In genomic region chr11:61578541-61578982, GRCm38 (mm10) we compare ENCODE assay signal across 7 mouse cellular contexts. TPM values are rescaled to one million over a fixed set of nuclear protein-coding genes. Genes with fewer than 3 reads are reported as not detected.
DNase-seq lines count a peak whose midpoint lies in the region; ATAC-seq and TF ChIP-seq lines count a peak whose summit lies in the region.

No protein-coding gene starts in this region.

- no peak for ATAC-seq in hindbrain, postnatal 0 days
- ATAC-seq in midbrain, embryonic 11.5 days (ENCODE audit: low FRiP score): no peak

- H3K4me1 ChIP-seq in hindbrain, postnatal 0 days (ENCODE audit: insufficient read depth, low read length): peaks cover 18% of the 10 kb centered on the region
- peaks cover 7% of the 10 kb centered on the region for H3K4me1 ChIP-seq in midbrain, embryonic 11.5 days (ENCODE audit: control insufficient read depth, insufficient read depth, low read length)

- no peaks in the 10 kb centered on the region for H3K27me3 ChIP-seq in hindbrain, postnatal 0 days (ENCODE audit: insufficient read depth, low read length)
- no peaks in the 10 kb centered on the region for H3K27me3 ChIP-seq in midbrain, embryonic 11.5 days (ENCODE audit: control insufficient read depth, insufficient read depth, low read length)

- WGBS in hindbrain, postnatal 0 days: under 1% methylated on average over 17 of the region's 17 CpGs
- WGBS in midbrain, embryonic 11.5 days: under 1% methylated on average over 17 of the region's 17 CpGs

- H3K4me3 ChIP-seq in hindbrain, postnatal 0 days (ENCODE audit: low read length): peak overlapping the region; percentile 86
- peak overlapping the region; percentile 63 for H3K4me3 ChIP-seq in midbrain, embryonic 11.5 days (ENCODE audit: low read depth, low read length)

- H3K36me3 ChIP-seq in hindbrain, postnatal 0 days (ENCODE audit: insufficient read depth, low read length): no peaks in the 10 kb centered on the region
- no peaks in the 10 kb centered on the region for H3K36me3 ChIP-seq in midbrain, embryonic 11.5 days (ENCODE audit: control insufficient read depth, insufficient read depth, low read length)

- peak overlapping the region; percentile 91 for H3K9ac ChIP-seq in hindbrain, postnatal 0 days (replicated peaks; ENCODE audit: low read length)
- H3K9ac ChIP-seq in midbrain, embryonic 11.5 days (ENCODE audit: low read length): peak overlapping the region; percentile 75

- no peaks in the 10 kb centered on the region for H3K9me3 ChIP-seq in hindbrain, postnatal 0 days (ENCODE audit: low read length)
- no peaks in the 10 kb centered on the region for H3K9me3 ChIP-seq in midbrain, embryonic 11.5 days (ENCODE audit: control insufficient read depth, low read length)

- H3K27ac ChIP-seq in hindbrain, postnatal 0 days: peak overlapping the region; percentile 80
- H3K27ac ChIP-seq in midbrain, embryonic 11.5 days (ENCODE audit: low read depth, low read length): peak overlapping the region; percentile 71; the same call in 1 of the 2 replicates

- peak overlapping the region; percentile 73 for H3K4me2 ChIP-seq in hindbrain, postnatal 0 days (ENCODE audit: low read depth, low read length)
- H3K4me2 ChIP-seq in midbrain, embryonic 11.5 days: peak overlapping the region; percentile 79

- peak; percentile 40 to 50 for DNase-seq in lung, adult 18-20 months
- DNase-seq in lung, postnatal 10 days: no peak
- peak; percentile 52 for DNase-seq in embryo, embryonic 10.5 days (ENCODE audit: low spot score)
- no peak for DNase-seq in hindbrain, postnatal 0 days (ENCODE audit: low spot score)
- peak; percentile 92 for DNase-seq in midbrain, embryonic 11.5 days (ENCODE audit: low spot score, missing footprints)
- no peak for DNase-seq in right cerebral cortex, adult 18-20 months
- DNase-seq in T-cell, adult 2 months (ENCODE audit: low spot score): no peak

- TF ChIP-seq CTCF in hindbrain, postnatal 0 days (IDR thresholded peaks at IDR 0.05; ENCODE audit: low read depth): no peak

RNA-seq across cellular contexts. Expression of gene Epn2, which starts 0.9 kb away (rescaled TPM):
- 76.4 and 84.2 TPM in 2 replicates for total RNA-seq in hindbrain, postnatal 0 days (2014; rRNA removed)
- 56.1 and 59.9 TPM in 2 replicates for polyA plus RNA-seq in hindbrain, postnatal 0 days (2015; fragmentation: Nextera tagmentation; extraction: Ambion mirVana)
- polyA plus RNA-seq in midbrain, embryonic 11.5 days (2014; fragmentation: Nextera tagmentation; extraction: Ambion mirVana): 28.5 and 29.9 TPM in 2 replicates

Comparison
In these comparisons a context has a peak if more than half of its experiments do, and no peak if none do; other contexts are left out.
1. DNase-seq: peak in lung, adult 18-20 months (2 of 2), embryo, embryonic 10.5 days (single experiment) and midbrain, embryonic 11.5 days (single experiment); none in lung, postnatal 10 days (single experiment), hindbrain, postnatal 0 days (single experiment), right cerebral cortex, adult 18-20 months (single experiment) and T-cell, adult 2 months (single experiment).